Mouse (Mus musculus): ENCODE measurements around the gene Spred3.

- TF ChIP-seq GATA1 (IDR thresholded peaks at IDR 0.05; ENCODE audit: borderline replicate concordance, low read length): no peak
- TF ChIP-seq FLI1 (IDR thresholded peaks at IDR 0.05; ENCODE audit: low read length): no peak
These were observed 14.9 kb downstream of the Spred3 start for GRCm38 (mm10) chr7:29155196-29155837.

Data from megakaryocyte, embryonic 14.5 days (primary cell).